Mouse (Mus musculus): Measurements from ENCODE around the gene Zfp873. TPM values are rescaled to one million over a fixed set of nuclear protein-coding genes. Genes with fewer than 3 reads are reported as not detected.

The Zfp873 gene
- polyA plus RNA-seq, 1 experiment from 2014 or later, result 21.2 TPM

Other genes starting within 250 kb of the Zfp873 start
- gene Gm4767, start 235.9 kb upstream of the Zfp873 start, polyA plus RNA-seq (2014; fragmentation: Nextera tagmentation; extraction: Ambion mirVana), result 3.9 and 4.0 TPM in 2 replicates
- gene Gm32687, start 184.2 kb upstream of the Zfp873 start, polyA plus RNA-seq (2014; fragmentation: Nextera tagmentation; extraction: Ambion mirVana), result 12.4 and 13.6 TPM in 2 replicates
- 4.4 and 5.2 TPM in 2 replicates for gene Zfp781, start 117.6 kb upstream of the Zfp873 start, polyA plus RNA-seq (2014; fragmentation: Nextera tagmentation; extraction: Ambion mirVana)
- 6.0 and 8.4 TPM in 2 replicates for gene BC024063, start 35.2 kb downstream of the Zfp873 start, polyA plus RNA-seq (2014; fragmentation: Nextera tagmentation; extraction: Ambion mirVana)
- gene AU041133, start 79.9 kb downstream of the Zfp873 start, polyA plus RNA-seq (2014; fragmentation: Nextera tagmentation; extraction: Ambion mirVana), result 7.7 and 10.5 TPM in 2 replicates
- 16.6 and 17.0 TPM in 2 replicates for gene Zfp938, start 193.2 kb downstream of the Zfp873 start, polyA plus RNA-seq (2014; fragmentation: Nextera tagmentation; extraction: Ambion mirVana)